Comparison of ENCODE assay signal across 21 mouse cellular contexts in the genomic region with DNA sequence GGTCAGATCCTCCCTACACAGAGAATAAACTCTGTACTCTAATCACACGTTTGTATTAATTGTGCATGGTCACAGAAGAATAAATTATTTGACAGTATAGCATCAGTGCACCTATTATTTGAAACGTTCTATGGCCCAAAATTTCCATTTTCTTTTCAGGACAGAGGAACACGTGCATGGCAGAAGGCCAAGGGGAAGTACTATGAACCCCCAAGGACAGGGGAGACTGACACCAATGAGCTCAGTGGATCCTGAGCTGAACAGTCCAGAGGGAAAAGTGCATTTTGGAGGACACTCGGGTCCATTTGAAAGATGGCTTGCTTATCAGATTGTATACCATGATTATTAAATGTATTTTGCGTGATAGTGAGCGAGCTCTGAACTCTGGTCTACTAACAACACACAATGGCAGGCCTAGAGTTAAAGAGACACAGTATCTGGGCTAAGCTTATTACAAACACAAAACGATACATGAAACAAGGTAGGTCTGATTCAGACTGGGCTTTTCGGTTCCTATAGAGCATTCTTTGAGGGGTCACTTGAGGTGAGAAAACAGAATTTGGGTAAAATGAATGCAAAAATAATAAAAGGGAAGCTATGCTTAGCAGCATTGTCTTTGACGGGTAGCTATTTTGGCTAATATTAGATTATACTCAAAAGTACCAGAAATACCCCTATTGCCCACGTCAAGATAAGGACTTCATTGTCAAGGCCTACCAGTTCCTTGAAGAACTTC.
DNase-seq lines count a peak whose midpoint lies in the region.
"Had no signal": no experiment of that assay in that cellular context is flagged by ENCODE, and none has a peak within 500 bp of the region (broad histone marks: within the 10 kb centered on the region; RNA-seq: fewer than 3 reads in every experiment).

No protein-coding gene starts in this region.

- H3K36me3 ChIP-seq in limb, embryonic 10.5 days = no peaks in the 10 kb centered on the region
- H3K36me3 ChIP-seq: forebrain, embryonic 10.5 days; heart, embryonic 10.5 days; heart, embryonic 13.5 days; hindbrain, embryonic 12.5 days; hindbrain, embryonic 15.5 days had no signal

- no peaks in the 10 kb centered on the region for H3K27me3 ChIP-seq in limb, embryonic 10.5 days (ENCODE audit: low read depth, poor library complexity, severe bottlenecking)
- H3K27me3 ChIP-seq: forebrain, embryonic 13.5 days; heart, embryonic 13.5 days; hindbrain, embryonic 12.5 days; hindbrain, embryonic 15.5 days; Patski had no signal

- H3K27ac ChIP-seq in limb, embryonic 10.5 days = no peak overlapping the region
- H3K27ac ChIP-seq: forebrain, embryonic 13.5 days; heart, adult 2 months; heart, embryonic 13.5 days; hindbrain, embryonic 12.5 days; hindbrain, embryonic 15.5 days had no signal

- H3K4me1 ChIP-seq in limb, embryonic 10.5 days = no peaks in the 10 kb centered on the region
- H3K4me1 ChIP-seq: forebrain, embryonic 13.5 days; heart, embryonic 10.5 days; hindbrain, embryonic 12.5 days; hindbrain, embryonic 15.5 days had no signal

- DNase-seq in heart, adult 11 months = peak; percentile 55
- DNase-seq in heart, postnatal 10 days = no peak
- DNase-seq in MEL-GATA-1-ER (ENCODE audit: extremely low read depth, low read depth) = peak; percentile 18
- DNase-seq in adrenal gland, postnatal 10 days = peak; percentile 62
- DNase-seq in adrenal gland, postnatal 36 days = peak; percentile 55 to 61
- DNase-seq in limb, embryonic 10.5 days (ENCODE audit: low spot score) = no peak
- DNase-seq in kidney, adult 9 months = no peak
- DNase-seq: cerebellum, adult 18-20 months; cerebellum, adult 9-10 months; cerebellum, postnatal 14 days; gastrocnemius, adult 2 months; gastrocnemius, postnatal 14 days; heart, adult 2 months; kidney, adult 2 months had no signal

- intact Hi-C loops in heart, postnatal 10 days (cut with DNase I) = loop anchor here (2.0 to 10.0 kb wide), 6 partner anchors 141 to 948 kb away; no protein-coding TSS in a partner anchor

- H3K9me3 ChIP-seq in limb, embryonic 10.5 days (replicated peaks) = no peaks in the 10 kb centered on the region
- H3K9me3 ChIP-seq: forebrain, embryonic 10.5 days; forebrain, embryonic 13.5 days; heart, embryonic 10.5 days; heart, embryonic 13.5 days; hindbrain, embryonic 12.5 days; hindbrain, embryonic 15.5 days had no signal

- whole genome bisulfite sequencing in limb, embryonic 10.5 days = 90% methylated on average over 10 of the region's 10 CpGs

- H3K4me3 ChIP-seq in limb, embryonic 10.5 days = no peak overlapping the region

Comparison
In these comparisons a context has a peak if more than half of its experiments do, and no peak if none do; other contexts are left out.
1. DNase-seq: peak in heart, adult 11 months (single experiment), MEL-GATA-1-ER (single experiment), adrenal gland, postnatal 10 days (single experiment) and adrenal gland, postnatal 36 days (2 of 2); none in heart, postnatal 10 days (0 of 2), limb, embryonic 10.5 days (single experiment) and kidney, adult 9 months (single experiment).